Mouse (Mus musculus): Measurements from ENCODE around the gene Rxrb. TPM values are rescaled to one million over a fixed set of nuclear protein-coding genes. Genes with fewer than 3 reads are reported as not detected.

Gene Rxrb
- polyA plus RNA-seq, 1 experiment: 50.2 TPM

DNA sequence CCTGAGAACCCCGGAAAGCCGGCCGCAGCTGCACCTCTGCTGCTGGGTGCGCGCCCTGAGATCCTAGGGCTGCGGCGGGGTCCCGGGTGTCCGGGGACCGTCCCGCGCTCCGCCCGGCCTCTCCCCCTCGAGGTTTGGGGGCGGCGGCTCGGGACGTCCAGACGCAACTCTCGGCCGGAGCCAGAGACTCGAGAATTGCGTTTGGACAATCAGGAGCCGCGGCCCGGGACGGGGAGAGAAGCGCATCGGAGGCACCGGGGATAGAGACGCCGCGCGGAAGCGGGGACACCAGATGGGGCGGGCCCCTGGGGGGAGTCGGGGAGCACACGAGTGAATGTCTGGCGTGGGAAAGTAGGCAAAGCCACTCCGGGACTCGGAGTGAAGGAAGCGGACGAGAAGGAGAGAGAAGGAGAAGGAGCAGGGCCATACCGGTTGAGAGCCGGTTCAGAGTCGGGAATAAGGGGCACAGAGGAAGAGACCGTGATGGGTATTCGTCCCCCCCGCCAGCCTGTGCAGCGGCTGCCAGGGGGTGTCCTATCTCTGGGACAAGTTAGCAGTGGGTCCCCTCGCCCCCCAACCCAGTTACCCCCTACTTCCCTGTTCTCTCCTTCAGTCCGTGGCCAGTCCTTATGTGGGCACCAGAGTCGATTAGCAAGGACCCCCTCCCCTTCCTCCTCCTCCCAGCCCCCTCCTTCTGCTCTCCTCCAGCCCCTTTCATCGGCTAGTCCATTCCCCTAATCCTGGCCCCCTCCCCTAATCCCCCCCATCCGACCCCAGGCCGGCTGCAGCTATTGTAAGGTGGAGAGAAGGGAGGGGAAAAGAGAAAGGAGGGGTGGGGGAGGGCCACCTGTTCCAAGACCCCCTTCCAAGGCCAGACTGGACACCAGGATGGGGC lies 6.5 kb upstream of the Rxrb start:
- Histone ChIP-seq H3K27ac (ENCODE audit: insufficient read depth, low read depth, low read length) (peak overlapping the region; percentile 23; the same call in 1 of the 2 replicates), H3K4me3 (ENCODE audit: insufficient read depth, low read length) (peak overlapping the region; percentile 69), H3K4me1 (ENCODE audit: control insufficient read depth, insufficient read depth, low read length) (peaks cover 24% of the 10 kb centered on the region)
- TF ChIP-seq CTCF (IDR thresholded peaks at IDR 0.05; ENCODE audit: low read depth, low read length) (no peak), POLR2A (IDR thresholded peaks at IDR 0.05; ENCODE audit: borderline replicate concordance, low read depth, low read length) (no peak)

DNA sequence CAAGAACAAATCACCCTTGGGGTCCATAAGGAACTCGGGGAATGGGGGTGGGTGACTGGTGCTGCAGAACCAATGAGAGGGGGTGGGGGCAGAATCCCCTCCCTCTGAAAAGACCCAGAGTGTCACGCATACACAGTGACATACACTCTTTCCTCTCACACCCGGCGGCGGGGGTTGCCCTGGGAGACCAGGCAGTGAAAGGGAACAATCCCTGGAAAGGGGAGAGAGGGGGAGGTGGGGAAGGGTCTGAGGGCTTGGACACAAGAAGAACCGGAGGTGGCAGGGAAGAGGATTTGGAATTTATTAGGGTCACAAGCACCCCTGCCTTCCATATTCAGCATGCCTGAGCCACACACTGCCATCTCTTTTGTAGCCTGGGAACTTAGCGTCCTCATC lies 5.9 kb upstream of the Rxrb start:
- H3K4me3 ChIP-seq (ENCODE audit: insufficient read depth, low read length): no peak overlapping the region
- TF ChIP-seq CTCF (IDR thresholded peaks at IDR 0.05; ENCODE audit: low read depth, low read length) (no peak), POLR2A (IDR thresholded peaks at IDR 0.05; ENCODE audit: borderline replicate concordance, low read depth, low read length) (no peak)
- peaks cover 28% of the 10 kb centered on the region for H3K4me1 ChIP-seq (ENCODE audit: control insufficient read depth, insufficient read depth, low read length)
- no peak overlapping the region for H3K27ac ChIP-seq (ENCODE audit: insufficient read depth, low read depth, low read length)

DNA sequence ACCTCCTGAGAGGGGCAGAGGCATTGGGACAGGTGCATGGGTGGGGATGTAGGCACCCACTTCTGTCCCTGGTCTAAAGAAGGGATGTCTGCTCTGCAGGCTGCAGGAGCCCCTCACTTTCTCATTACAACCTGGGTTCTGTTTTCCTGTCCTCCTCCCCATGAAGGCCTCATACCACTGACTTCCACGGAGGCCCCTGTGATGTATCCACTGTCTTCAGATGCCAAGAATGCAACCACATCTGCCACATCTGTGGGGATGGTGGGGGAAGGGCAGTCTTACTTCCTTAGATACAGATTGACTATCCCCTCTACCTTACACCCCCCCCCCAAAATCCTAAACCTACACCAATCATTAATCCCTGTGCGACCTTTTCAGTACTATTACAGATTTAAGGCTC lies 5.4 kb upstream of the Rxrb start:
- no peak for TF ChIP-seq CTCF (IDR thresholded peaks at IDR 0.05; ENCODE audit: low read depth, low read length)
- no peak for TF ChIP-seq POLR2A (IDR thresholded peaks at IDR 0.05; ENCODE audit: borderline replicate concordance, low read depth, low read length)
- no peak overlapping the region for H3K4me3 ChIP-seq (ENCODE audit: insufficient read depth, low read length)
- H3K4me1 ChIP-seq (ENCODE audit: control insufficient read depth, insufficient read depth, low read length): peaks cover 28% of the 10 kb centered on the region
- H3K27ac ChIP-seq (ENCODE audit: insufficient read depth, low read depth, low read length): no peak overlapping the region

DNA sequence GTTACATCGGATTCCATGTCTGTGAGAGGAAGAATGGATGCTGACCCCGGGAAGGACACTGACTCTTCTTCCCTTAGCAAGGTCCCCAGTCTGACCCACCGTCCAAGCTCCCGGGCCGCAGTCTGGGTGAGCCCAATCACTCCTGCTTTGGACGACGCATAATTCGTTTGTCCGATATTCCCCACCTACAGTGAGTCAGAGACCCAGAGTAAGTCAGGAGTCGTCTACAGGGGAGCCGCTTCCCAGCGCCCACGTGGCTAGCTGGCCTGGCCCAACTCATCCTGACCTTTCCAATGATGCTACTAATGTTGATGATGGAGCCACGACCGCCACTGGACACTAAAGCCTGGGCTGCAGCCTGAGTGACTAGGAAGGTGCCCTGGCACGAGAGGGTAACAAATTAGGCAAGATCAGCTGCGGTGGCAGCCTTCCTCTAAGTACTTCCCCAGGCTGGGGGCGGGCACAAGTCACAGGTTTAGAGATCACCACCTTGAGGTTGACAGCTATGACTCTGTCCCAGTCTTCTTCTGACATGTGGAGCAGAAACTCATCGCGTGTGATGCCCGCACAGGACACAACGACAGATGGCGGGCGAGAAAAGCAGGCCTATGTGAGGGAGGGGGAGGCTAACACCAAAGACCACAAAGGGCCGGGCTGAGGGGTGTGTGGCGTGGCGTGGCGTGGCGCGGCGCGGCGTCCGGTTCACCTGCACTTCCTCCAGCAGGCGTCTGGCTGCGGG lies 4.5 kb upstream of the Rxrb start:
- Histone ChIP-seq H3K4me3 (ENCODE audit: insufficient read depth, low read length) (peak overlapping the region; percentile 75), H3K27ac (ENCODE audit: insufficient read depth, low read depth, low read length) (peak overlapping the region; percentile 43), H3K4me1 (ENCODE audit: control insufficient read depth, insufficient read depth, low read length) (peaks cover 28% of the 10 kb centered on the region)
- TF ChIP-seq CTCF (IDR thresholded peaks at IDR 0.05; ENCODE audit: low read depth, low read length) (no peak), POLR2A (IDR thresholded peaks at IDR 0.05; ENCODE audit: borderline replicate concordance, low read depth, low read length) (no peak)

DNA sequence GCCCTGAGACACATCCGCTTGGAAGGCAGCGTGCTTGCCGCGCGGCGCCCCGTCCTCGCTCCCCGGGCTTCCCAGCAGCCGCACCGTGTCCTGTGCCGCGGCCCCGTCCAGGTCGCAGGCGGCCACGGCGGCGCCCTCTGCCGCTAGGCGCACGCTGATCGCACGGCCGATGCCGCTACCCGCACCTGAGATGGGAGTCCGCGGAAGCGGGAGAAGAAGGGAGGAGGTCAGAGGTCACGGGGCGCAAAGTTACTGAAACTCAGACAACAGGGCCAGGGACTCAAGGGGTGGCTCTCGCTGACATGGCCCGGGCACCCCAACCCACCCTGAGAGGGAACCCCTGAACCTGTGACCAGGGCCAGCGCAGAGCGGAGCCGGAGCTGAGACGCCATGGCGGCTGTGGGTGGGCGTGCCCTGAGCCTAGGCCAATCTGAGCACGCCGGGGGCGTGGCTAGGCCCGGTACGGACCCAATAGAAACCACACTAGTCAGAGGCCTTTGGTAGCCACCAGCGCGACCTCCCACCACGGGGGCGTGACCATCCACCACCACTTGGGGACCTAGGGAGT lies 3.9 kb upstream of the Rxrb start, which contains the start of gene H2-Ke6:
TSS of gene H2-Ke6 (minus strand) at position 405 of the 568 bp plus-strand sequence.
- peak within 1 kb of the TSS; percentile 43 for H3K27ac ChIP-seq (ENCODE audit: insufficient read depth, low read depth, low read length)
- peaks cover 28% of the 10 kb centered on the region for H3K4me1 ChIP-seq (ENCODE audit: control insufficient read depth, insufficient read depth, low read length)
- peak within 1 kb of the TSS; percentile 75 for H3K4me3 ChIP-seq (ENCODE audit: insufficient read depth, low read length)
- TF ChIP-seq POLR2A (IDR thresholded peaks at IDR 0.05; ENCODE audit: borderline replicate concordance, low read depth, low read length): 0 out of 2 replicates have a peak, but pooled peaks have one; percentile 33
- TF ChIP-seq CTCF (IDR thresholded peaks at IDR 0.05; ENCODE audit: low read depth, low read length): no peak

DNA sequence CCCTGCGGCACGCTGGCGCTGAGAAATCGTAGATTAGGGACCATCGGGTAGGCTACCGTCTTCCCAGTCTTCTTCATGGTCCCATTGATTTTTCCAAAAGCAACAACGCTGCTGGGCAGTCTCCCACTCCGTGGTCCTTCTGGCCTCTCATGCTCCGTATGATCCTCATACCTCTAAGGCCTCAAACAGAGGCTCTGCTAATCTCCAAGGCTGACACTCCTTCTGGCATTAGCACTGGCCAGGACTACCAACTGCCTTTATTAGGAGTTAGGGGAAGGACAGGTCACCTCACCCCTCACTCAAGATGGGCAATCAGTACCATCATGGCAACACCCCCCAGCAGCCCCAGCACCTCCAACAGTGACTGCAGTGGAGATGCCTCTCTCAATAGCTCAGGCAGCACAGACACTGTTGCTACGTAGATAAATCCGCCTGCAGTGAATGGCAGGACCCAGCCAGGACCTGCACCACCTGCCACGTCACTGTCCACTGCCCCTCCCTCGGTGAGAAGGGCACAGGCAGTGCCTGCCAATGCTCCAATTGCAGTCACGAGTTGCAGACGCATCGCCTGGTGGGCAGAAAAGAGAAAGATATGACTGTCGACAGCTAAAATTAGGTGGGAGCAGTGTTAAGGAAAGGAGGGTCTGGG lies 3.0 kb upstream of the Rxrb start:
- Histone ChIP-seq H3K4me3 (ENCODE audit: insufficient read depth, low read length) (no peak overlapping the region), H3K27ac (ENCODE audit: insufficient read depth, low read depth, low read length) (no peak overlapping the region), H3K4me1 (ENCODE audit: control insufficient read depth, insufficient read depth, low read length) (peaks cover 32% of the 10 kb centered on the region)
- no peak for TF ChIP-seq POLR2A (IDR thresholded peaks at IDR 0.05; ENCODE audit: borderline replicate concordance, low read depth, low read length)
- TF ChIP-seq CTCF (IDR thresholded peaks at IDR 0.05; ENCODE audit: low read depth, low read length): no peak

DNA sequence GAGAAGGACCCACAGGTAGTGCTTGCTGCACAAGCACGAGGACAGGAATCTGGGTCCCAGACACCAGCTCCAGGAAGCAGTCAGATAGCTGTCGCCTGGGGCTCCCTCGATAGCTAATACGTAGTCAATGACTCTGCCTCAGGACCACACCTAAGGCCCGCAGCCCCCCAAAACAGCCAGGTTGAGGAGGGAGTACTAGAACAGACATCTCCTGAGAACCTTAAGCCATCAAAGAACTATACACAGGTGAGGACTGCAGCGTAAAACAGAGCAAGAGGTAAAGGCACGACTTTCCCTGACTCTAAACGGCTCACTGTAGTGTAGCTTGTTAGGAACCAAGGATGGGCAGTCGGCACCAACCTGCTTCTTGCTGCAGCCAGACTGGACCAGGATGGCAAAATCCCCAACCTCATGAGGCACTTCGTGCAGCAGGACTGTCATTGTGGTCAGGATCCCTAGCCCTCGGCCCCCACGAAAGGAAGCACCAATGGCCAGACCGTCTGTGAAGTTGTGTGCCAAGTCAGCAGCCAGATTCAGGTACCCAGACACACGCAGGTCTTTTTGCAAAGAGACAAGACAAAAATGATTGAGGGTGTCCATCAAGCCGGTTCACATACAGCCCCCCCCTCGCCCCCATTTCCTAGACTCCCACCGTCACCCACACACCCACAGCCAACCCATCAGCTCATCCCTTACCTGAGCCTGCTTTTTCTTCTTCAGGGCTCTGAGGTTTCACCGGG lies 2.3 kb upstream of the Rxrb start:
- H3K4me3 ChIP-seq (ENCODE audit: insufficient read depth, low read length): peak overlapping the region; percentile 82; the same call in 1 of the 2 replicates
- peaks cover 37% of the 10 kb centered on the region for H3K4me1 ChIP-seq (ENCODE audit: control insufficient read depth, insufficient read depth, low read length)
- no peak overlapping the region for H3K27ac ChIP-seq (ENCODE audit: insufficient read depth, low read depth, low read length)
- no peak for TF ChIP-seq POLR2A (IDR thresholded peaks at IDR 0.05; ENCODE audit: borderline replicate concordance, low read depth, low read length)
- no peak for TF ChIP-seq CTCF (IDR thresholded peaks at IDR 0.05; ENCODE audit: low read depth, low read length)

DNA sequence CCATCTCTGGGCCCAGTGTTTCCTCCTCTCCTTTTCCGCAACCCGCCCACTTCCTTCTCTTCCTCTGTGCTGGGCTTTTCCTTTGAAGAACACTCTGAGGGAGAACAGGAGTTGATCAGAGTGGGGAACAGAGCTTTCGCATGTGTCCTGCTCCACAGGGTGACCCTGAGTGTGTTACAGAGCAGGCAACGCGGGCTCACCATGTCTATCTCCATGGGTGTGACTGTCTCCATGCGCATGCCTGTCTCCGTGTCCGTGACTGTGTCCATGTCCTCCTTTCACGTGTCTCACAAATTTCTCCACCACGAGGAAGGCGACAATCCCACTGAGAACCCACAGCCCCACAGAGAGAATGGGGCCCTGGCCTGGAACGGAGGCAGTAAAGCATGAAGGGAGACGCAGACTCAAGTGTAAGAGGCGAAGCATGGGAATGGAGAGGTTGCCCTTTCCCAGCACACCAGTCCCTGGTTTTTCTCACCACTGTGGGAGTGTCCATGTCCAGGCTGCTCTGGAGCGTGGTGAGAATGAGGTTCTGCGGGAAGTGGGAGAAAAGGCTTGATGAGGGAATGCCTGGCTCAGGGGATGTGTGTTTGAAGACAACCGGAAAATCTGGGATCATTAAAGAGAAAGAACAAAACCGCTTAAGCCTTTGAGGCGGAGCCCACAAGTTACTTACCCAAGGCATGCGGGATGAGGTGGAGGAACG lies 1.6 kb upstream of the Rxrb start:
- H3K4me1 ChIP-seq (ENCODE audit: control insufficient read depth, insufficient read depth, low read length): peaks cover 37% of the 10 kb centered on the region
- peak overlapping the region; percentile 82 for H3K4me3 ChIP-seq (ENCODE audit: insufficient read depth, low read length)
- no peak for TF ChIP-seq POLR2A (IDR thresholded peaks at IDR 0.05; ENCODE audit: borderline replicate concordance, low read depth, low read length)
- no peak for TF ChIP-seq CTCF (IDR thresholded peaks at IDR 0.05; ENCODE audit: low read depth, low read length)
- peak overlapping the region; percentile 29 for H3K27ac ChIP-seq (ENCODE audit: insufficient read depth, low read depth, low read length)

Data from bone marrow macrophage, adult 2 months (primary cell).